Mouse (Mus musculus) urinary bladder, postnatal 14 days (tissue): Measurements from ENCODE around the gene Vwa5b1.

Experiments
- DNase-seq: peaks from one replicate; pipeline ENCODE4 v3.0.0; 2021; ENCODE audit warnings: low spot score

Gene Vwa5b1

DNA sequence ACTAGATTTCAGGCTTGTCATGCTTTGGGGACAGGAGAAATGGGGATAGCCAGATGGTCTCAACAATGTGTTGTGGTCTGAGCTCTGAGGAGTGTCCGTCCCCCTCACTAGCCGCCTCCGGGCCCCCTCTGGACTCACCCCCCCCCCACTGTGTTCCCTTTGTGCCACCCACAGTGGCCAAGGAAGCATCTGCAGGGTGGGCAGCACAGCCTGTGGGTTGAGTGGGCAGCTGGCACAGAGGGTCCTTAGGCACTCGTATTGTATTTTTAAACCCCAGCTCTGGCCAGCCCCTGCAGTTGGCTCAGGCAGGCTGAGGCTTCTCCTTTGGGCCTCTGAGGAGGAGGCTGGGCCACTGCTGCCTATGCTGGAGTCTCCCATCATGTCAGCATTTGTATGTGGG lies 110.0 kb downstream of the Vwa5b1 start:
- no peak for DNase-seq

DNA sequence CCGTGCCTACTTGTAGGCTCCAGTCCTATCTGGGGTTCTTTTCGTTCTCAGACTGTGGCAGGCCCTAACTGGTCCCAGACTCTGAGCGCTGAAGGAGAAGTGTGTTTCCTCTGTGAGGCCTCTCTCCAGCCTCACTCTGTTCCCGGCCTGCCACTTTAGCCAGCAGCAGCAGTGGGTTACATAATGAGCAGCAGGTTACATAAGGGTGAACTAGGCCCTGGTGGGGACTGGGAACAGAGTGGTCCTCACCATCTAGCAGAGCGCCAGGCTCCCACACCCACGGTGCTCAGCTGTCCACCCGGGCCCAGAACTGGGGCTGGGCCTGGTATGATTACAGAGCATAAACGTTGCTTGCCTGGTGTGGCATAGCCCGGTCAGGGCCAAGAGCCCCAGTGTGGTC lies 110.9 kb downstream of the Vwa5b1 start:
- DNase-seq, result no peak

DNA sequence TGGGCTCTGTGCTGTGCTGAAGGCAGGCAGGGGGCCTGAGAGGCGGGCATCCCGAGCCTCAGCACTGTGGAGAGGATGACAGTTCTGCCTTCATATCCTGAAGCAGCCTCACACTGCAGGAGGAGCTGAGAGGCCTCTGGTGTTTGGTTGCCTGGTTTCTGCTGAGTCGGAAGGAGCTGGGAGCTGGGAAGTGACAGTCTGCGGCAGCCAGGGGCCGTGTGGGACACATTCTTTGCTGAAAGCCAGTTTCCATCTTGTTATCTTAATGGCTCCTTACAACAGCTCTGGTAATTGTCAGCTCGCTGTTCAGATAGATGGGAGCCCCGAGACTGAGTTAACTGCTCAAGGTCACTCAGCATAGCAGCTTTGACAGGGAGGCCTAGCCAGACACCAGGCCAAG lies 111.9 kb downstream of the Vwa5b1 start:
- DNase-seq, result no peak

DNA sequence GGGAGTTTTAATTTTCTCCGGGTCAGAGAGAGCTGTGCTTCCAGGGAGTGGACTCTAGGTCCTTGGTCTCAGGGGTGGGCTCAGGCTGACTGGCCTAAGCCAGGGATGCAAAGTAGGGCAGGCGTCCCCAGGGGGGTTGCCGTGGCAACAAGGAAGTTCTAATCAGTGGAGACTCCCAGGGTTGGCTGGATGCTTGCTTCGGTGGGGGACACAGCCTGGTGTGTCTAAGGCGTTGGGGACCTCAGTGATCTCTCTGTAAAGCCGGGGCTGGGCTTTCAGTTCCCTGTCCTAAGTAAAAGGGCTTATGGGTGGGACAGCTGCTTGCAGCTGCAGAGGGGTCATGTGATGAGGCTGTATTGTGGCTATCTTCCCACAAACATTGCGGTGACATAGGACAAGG lies 113.4 kb downstream of the Vwa5b1 start:
- DNase-seq, result no peak

DNA sequence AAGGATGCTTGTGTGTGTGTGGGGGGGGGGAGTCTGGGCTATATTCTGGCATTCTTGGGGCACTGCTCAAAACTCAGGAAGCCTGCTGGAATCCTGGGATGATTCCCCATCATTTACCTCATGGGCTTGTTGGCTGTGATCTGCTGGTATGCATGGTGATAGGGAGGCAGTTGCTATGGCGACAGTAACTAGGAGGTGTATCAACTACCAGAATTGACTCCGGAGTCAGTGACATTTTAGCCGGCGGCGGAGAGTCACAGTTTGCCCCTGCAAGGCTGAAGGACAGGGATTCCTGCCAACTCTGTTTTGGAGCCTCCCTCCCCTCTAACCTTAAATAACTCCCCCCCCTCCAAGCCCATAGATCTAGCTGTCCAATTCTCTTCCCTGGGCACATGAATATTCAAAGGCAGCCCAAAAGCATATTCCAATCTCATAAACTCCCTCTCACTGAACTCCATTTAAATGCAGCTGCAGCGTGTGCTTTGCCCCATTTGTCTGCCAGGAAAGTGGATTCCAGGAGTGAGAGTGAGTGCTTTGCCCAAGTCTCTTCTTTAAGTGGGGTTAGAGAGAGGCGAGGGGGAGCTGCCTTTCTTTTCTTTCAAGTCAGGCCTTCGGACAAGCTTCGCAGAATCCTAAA lies 118.4 kb downstream of the Vwa5b1 start:
- no peak for DNase-seq

DNA sequence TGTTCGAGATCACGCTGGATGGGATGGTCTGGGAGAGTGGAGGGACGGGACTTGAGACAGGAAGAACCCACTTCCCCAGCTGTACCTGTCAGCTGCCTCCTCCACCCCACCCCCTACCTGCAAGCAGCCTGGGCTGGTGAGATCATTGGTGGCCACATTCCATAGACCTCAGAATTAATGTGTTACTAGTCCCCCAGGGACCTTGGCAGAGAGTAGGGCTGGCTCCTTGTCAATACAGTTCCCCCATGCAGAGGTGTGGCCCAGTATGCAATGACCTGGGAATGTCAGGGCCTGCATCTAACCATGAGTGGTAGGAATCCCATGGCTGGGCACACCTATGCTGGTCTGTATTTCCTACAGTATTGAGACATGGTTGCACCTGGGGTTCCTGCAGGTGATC lies 119.2 kb downstream of the Vwa5b1 start:
- DNase-seq, result no peak
